Mouse (Mus musculus): ENCODE data around the gene Cabp1. TPM values are rescaled to one million over a fixed set of nuclear protein-coding genes. Genes with fewer than 3 reads are reported as not detected.

Cabp1 gene
- polyA plus RNA-seq, 1 experiment from 2014 or later, result 2.6 TPM

GRCm38 (mm10) chr5:115144471-115144870, 49.7 kb downstream of the Cabp1 start:
- WGBS, result 76% methylated on average over 6 of the region's 6 CpGs
- no peaks in the 10 kb centered on the region for H3K4me1 ChIP-seq (ENCODE audit: insufficient read depth)
- H3K27ac ChIP-seq (ENCODE audit: low read depth), result no peak overlapping the region
- H3K36me3 ChIP-seq (ENCODE audit: insufficient read depth), result peaks cover 56% of the 10 kb centered on the region
- no peak overlapping the region for H3K4me2 ChIP-seq
- no peak for TF ChIP-seq CTCF (IDR thresholded peaks at IDR 0.05; ENCODE audit: low read depth)
- H3K9me3 ChIP-seq (ENCODE audit: low read depth, low read length), result no peaks in the 10 kb centered on the region
- no peak for DNase-seq
- ATAC-seq (ENCODE audit: insufficient read depth), result no peak
- H3K9ac ChIP-seq, result no peak overlapping the region
- no peaks in the 10 kb centered on the region for H3K27me3 ChIP-seq (ENCODE audit: insufficient read depth, low read length)
- no peak overlapping the region for H3K4me3 ChIP-seq (ENCODE audit: low read depth, low read length)

GRCm38 (mm10) chr5:115143552-115143951, 50.6 kb downstream of the Cabp1 start:
- H3K9ac ChIP-seq, result no peak overlapping the region
- DNase-seq, result no peak
- peaks cover 48% of the 10 kb centered on the region for H3K36me3 ChIP-seq (ENCODE audit: insufficient read depth)
- TF ChIP-seq CTCF (IDR thresholded peaks at IDR 0.05; ENCODE audit: low read depth), result no peak
- no peak for ATAC-seq (ENCODE audit: insufficient read depth)
- H3K4me1 ChIP-seq (ENCODE audit: insufficient read depth), result no peaks in the 10 kb centered on the region
- WGBS, result 75% methylated on average over 10 of the region's 10 CpGs
- H3K27me3 ChIP-seq (ENCODE audit: insufficient read depth, low read length), result no peaks in the 10 kb centered on the region
- H3K9me3 ChIP-seq (ENCODE audit: low read depth, low read length), result no peaks in the 10 kb centered on the region
- H3K4me3 ChIP-seq (ENCODE audit: low read depth, low read length), result no peak overlapping the region
- H3K27ac ChIP-seq (ENCODE audit: low read depth), result no peak overlapping the region
- H3K4me2 ChIP-seq, result no peak overlapping the region

GRCm38 (mm10) chr5:115142166-115142697, 51.9 kb downstream of the Cabp1 start:
- H3K36me3 ChIP-seq (ENCODE audit: insufficient read depth), result peaks cover 34% of the 10 kb centered on the region
- H3K27ac ChIP-seq (ENCODE audit: low read depth), result no peak overlapping the region
- no peak overlapping the region for H3K4me3 ChIP-seq (ENCODE audit: low read depth, low read length)
- no peaks in the 10 kb centered on the region for H3K4me1 ChIP-seq (ENCODE audit: insufficient read depth)
- DNase-seq (no peak), ATAC-seq (ENCODE audit: insufficient read depth) (no peak)
- no peak for TF ChIP-seq CTCF (IDR thresholded peaks at IDR 0.05; ENCODE audit: low read depth)
- no peak overlapping the region for H3K4me2 ChIP-seq
- no peaks in the 10 kb centered on the region for H3K27me3 ChIP-seq (ENCODE audit: insufficient read depth, low read length)
- H3K9me3 ChIP-seq (ENCODE audit: low read depth, low read length), result no peaks in the 10 kb centered on the region
- H3K9ac ChIP-seq, result no peak overlapping the region
- 86% methylated on average over 9 of the region's 9 CpGs for WGBS

GRCm38 (mm10) chr5:115140726-115141125, 53.5 kb downstream of the Cabp1 start:
- Histone ChIP-seq H3K4me1 (ENCODE audit: insufficient read depth) (no peaks in the 10 kb centered on the region), H3K9ac (no peak overlapping the region), H3K27me3 (ENCODE audit: insufficient read depth, low read length) (no peaks in the 10 kb centered on the region), H3K36me3 (ENCODE audit: insufficient read depth) (peaks cover 19% of the 10 kb centered on the region), H3K27ac (ENCODE audit: low read depth) (no peak overlapping the region), H3K4me3 (ENCODE audit: low read depth, low read length) (no peak overlapping the region), H3K4me2 (no peak overlapping the region), H3K9me3 (ENCODE audit: low read depth, low read length) (no peaks in the 10 kb centered on the region)
- DNase-seq (no peak), ATAC-seq (ENCODE audit: insufficient read depth) (no peak)
- WGBS, result 46% methylated on average over 3 of the region's 3 CpGs
- TF ChIP-seq CTCF (IDR thresholded peaks at IDR 0.05; ENCODE audit: low read depth), result no peak

GRCm38 (mm10) chr5:115139124-115139523, 55.1 kb downstream of the Cabp1 start:
- Histone ChIP-seq H3K4me1 (ENCODE audit: insufficient read depth) (no peaks in the 10 kb centered on the region), H3K4me2 (no peak overlapping the region), H3K4me3 (ENCODE audit: low read depth, low read length) (no peak overlapping the region), H3K36me3 (ENCODE audit: insufficient read depth) (0 out of 2 replicates have a peak, but pooled peaks cover 6% of the 10 kb centered on the region), H3K9ac (no peak overlapping the region), H3K27me3 (ENCODE audit: insufficient read depth, low read length) (no peaks in the 10 kb centered on the region), H3K9me3 (ENCODE audit: low read depth, low read length) (no peaks in the 10 kb centered on the region), H3K27ac (ENCODE audit: low read depth) (no peak overlapping the region)
- DNase-seq, result no peak
- TF ChIP-seq CTCF (IDR thresholded peaks at IDR 0.05; ENCODE audit: low read depth), result no peak
- ATAC-seq (ENCODE audit: insufficient read depth), result no peak
- WGBS, result 49% methylated on average over 4 of the region's 4 CpGs

GRCm38 (mm10) chr5:115134234-115135165, 59.7 kb downstream of the Cabp1 start, which contains the start of gene Unc119b:
Unc119b (minus strand) TSS chr5:115134975.
- H3K27me3 ChIP-seq (ENCODE audit: insufficient read depth, low read length), result no peaks in the 10 kb centered on the region
- peak; percentile 94 for ATAC-seq (ENCODE audit: insufficient read depth)
- DNase-seq, result peak; percentile 94
- no peaks in the 10 kb centered on the region for H3K9me3 ChIP-seq (ENCODE audit: low read depth, low read length)
- H3K4me1 ChIP-seq (ENCODE audit: insufficient read depth), result peaks cover 7% of the 10 kb centered on the region
- no peak within 1 kb of the TSS for H3K27ac ChIP-seq (ENCODE audit: low read depth)
- H3K36me3 ChIP-seq (ENCODE audit: insufficient read depth), result peaks cover 9% of the 10 kb centered on the region
- TF ChIP-seq CTCF (IDR thresholded peaks at IDR 0.05; ENCODE audit: low read depth), result no peak
- peak within 1 kb of the TSS; percentile 95 for H3K4me2 ChIP-seq
- under 1% methylated on average over 77 of the region's 81 CpGs for WGBS
- peak within 1 kb of the TSS; percentile 81 for H3K9ac ChIP-seq
- peak within 1 kb of the TSS; percentile 80 for H3K4me3 ChIP-seq (ENCODE audit: low read depth, low read length)

GRCm38 (mm10) chr5:115133358-115134066, 60.7 kb downstream of the Cabp1 start:
- Histone ChIP-seq H3K4me3 (ENCODE audit: low read depth, low read length) (peak overlapping the region; percentile 80), H3K27ac (ENCODE audit: low read depth) (no peak overlapping the region), H3K9ac (peak overlapping the region; percentile 81), H3K36me3 (ENCODE audit: insufficient read depth) (peaks cover 19% of the 10 kb centered on the region), H3K27me3 (ENCODE audit: insufficient read depth, low read length) (no peaks in the 10 kb centered on the region), H3K4me2 (peak overlapping the region; percentile 95), H3K4me1 (ENCODE audit: insufficient read depth) (peaks cover 7% of the 10 kb centered on the region), H3K9me3 (ENCODE audit: low read depth, low read length) (no peaks in the 10 kb centered on the region)
- DNase-seq (no peak), ATAC-seq (ENCODE audit: insufficient read depth) (no peak)
- TF ChIP-seq CTCF (IDR thresholded peaks at IDR 0.05; ENCODE audit: low read depth), result no peak
- 59% methylated on average over 6 of the region's 6 CpGs for WGBS
